Mouse (Mus musculus) embryonic fibroblast, embryonic 13.5 days (primary cell): ENCODE data around the gene Nav2. TPM values are rescaled to one million over a fixed set of nuclear protein-coding genes. Genes with fewer than 3 reads are reported as not detected.

Source experiments
- H3K27ac ChIP-seq: 2 replicates; pipeline ENCODE4 v1.5.1; 2012; ENCODE audit warnings: low read length, control low read depth, inconsistent platforms; ENCODE audit not compliant: insufficient read depth
- H3K4me1 ChIP-seq: 2 replicates; pipeline ENCODE4 v1.6.1; 2011; ENCODE audit warnings: low read length; ENCODE audit not compliant: control insufficient read depth, insufficient read depth
- H3K4me3 ChIP-seq: 2 replicates; pipeline ENCODE4 v1.5.1; 2011; ENCODE audit warnings: mild to moderate bottlenecking, control low read depth, low read length; ENCODE audit not compliant: insufficient read depth
- CTCF ChIP-seq: IDR thresholded peaks from 2 replicates; pipeline ENCODE4 v1.5.1; 2011; ENCODE audit warnings: mild to moderate bottlenecking, control low read depth, low read length, moderate library complexity, borderline replicate concordance; ENCODE audit not compliant: insufficient read depth
- POLR2A ChIP-seq: IDR thresholded peaks from 2 replicates; pipeline ENCODE4 v1.6.1; 2011; ENCODE audit warnings: low read depth, mild to moderate bottlenecking, control low read depth, low read length, moderate library complexity
- polyA plus RNA-seq: library from polyadenylated mRNA; stranded (reverse); fragments of >200 nt; gene quantifications from 2 replicates; pipeline ENCODE4 v1.2.4, GENCODE M21; 2011; ENCODE audit warnings: low read depth; ENCODE audit not compliant: missing spikeins, insufficient read length

Nav2 gene
- polyA plus RNA-seq, 1 experiment, result 18.7 TPM

DNA sequence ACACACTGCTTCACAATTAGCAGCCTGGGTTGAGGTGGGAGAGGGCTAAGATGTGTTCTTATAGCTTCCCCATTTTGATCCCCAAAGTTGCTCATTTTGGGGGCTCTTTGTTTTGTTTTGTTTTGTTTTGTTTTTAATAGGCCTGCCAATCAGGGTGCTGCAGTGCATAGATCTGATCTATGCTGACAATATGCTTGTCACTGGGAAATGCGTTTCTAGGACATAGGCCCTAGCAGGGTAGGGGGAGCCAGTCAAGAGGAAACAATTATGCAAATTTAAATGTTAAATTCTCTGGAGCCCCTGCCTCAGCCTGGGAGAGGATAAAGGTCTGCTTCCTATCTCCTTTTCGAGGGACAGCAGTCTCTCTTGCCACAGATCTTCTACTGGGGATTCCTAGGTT, 6.1 kb upstream of the Nav2 start:
- Histone ChIP-seq H3K4me1 (peaks cover 13% of the 10 kb centered on the region), H3K4me3 (no peak overlapping the region)
- no peak for TF ChIP-seq POLR2A
- TF ChIP-seq CTCF, result no peak

DNA sequence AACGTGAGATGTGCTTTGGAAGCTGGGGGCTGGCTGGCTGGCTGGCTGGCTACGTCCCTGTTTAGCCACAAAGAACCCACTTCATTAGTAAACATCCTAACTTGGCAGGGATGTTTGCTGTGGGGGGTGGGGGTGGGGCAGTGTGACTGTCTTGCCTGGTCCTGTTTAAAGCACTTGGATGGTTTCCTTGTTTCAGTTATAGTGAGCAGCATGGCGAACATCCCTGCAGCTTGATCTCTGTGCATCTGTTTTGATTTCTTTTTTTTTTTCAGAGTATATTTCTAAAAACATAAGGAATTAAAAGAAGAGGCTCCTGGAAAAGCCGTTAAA, 791 bp downstream of the Nav2 start:
- Histone ChIP-seq H3K4me1 (no peaks in the 10 kb centered on the region), H3K4me3 (no peak overlapping the region), H3K27ac (no peak overlapping the region)
- TF ChIP-seq POLR2A (no peak), CTCF (no peak)

More for the DNA sequence above, 6.1 kb upstream of the Nav2 start:
- H3K27ac ChIP-seq, result no peak overlapping the region

GRCm38 (mm10) chr7:48910282-48910681, 1.8 kb downstream of the Nav2 start:
- Histone ChIP-seq H3K4me3 (no peak overlapping the region), H3K4me1 (no peaks in the 10 kb centered on the region), H3K27ac (no peak overlapping the region)
- TF ChIP-seq POLR2A (no peak), CTCF (no peak)

GRCm38 (mm10) chr7:48911146-48911545, 2.6 kb downstream of the Nav2 start:
- no peak for TF ChIP-seq POLR2A
- Histone ChIP-seq H3K4me3 (no peak overlapping the region), H3K27ac (no peak overlapping the region), H3K4me1 (no peaks in the 10 kb centered on the region)

GRCm38 (mm10) chr7:48914630-48915506, 6.4 kb downstream of the Nav2 start:
- Histone ChIP-seq H3K4me1 (peaks cover 11% of the 10 kb centered on the region), H3K4me3 (no peak overlapping the region), H3K27ac (no peak overlapping the region)
- no peak for TF ChIP-seq POLR2A
- no peak for TF ChIP-seq CTCF

- TF ChIP-seq CTCF, result no peak
- no peak for TF ChIP-seq POLR2A
- Histone ChIP-seq H3K27ac (peak overlapping the region; percentile 44; the same call in 1 of the 2 replicates), H3K4me3 (no peak overlapping the region), H3K4me1 (peaks cover 11% of the 10 kb centered on the region)
Measured at GRCm38 (mm10) chr7:48917463-48917862, 8.9 kb downstream of the Nav2 start.

- TF ChIP-seq POLR2A (no peak), CTCF (no peak)
- no peak overlapping the region for H3K4me3 ChIP-seq
- H3K4me1 ChIP-seq, result peaks cover 11% of the 10 kb centered on the region
- H3K27ac ChIP-seq, result peak overlapping the region; percentile 29; the same call in 1 of the 2 replicates
Measured at GRCm38 (mm10) chr7:48917988-48918387, 9.5 kb downstream of the Nav2 start.

DNA sequence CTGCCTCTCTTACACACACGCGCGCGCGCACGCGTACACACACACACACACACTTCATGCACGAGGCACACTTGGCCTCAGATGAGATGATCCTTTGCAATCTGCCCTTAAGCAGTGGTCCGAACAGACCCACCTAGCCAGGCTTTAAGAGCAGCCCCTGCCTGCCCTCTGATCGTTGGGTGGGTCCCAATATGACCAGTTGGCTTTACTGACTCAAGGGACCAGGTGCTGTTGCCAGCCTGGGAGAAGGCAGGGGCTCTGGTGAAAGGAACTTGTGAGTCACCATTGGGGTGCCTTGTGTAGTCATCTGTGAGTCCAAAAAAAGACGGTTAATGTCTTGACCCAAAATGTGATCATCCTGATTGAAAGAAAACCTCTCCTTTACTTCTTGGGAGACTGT, 9.9 kb downstream of the Nav2 start:
- no peak overlapping the region for H3K4me3 ChIP-seq
- no peak overlapping the region for H3K27ac ChIP-seq
- H3K4me1 ChIP-seq, result peaks cover 11% of the 10 kb centered on the region
- TF ChIP-seq POLR2A (no peak), CTCF (no peak; the same call in 1 of the 2 replicates)

DNA sequence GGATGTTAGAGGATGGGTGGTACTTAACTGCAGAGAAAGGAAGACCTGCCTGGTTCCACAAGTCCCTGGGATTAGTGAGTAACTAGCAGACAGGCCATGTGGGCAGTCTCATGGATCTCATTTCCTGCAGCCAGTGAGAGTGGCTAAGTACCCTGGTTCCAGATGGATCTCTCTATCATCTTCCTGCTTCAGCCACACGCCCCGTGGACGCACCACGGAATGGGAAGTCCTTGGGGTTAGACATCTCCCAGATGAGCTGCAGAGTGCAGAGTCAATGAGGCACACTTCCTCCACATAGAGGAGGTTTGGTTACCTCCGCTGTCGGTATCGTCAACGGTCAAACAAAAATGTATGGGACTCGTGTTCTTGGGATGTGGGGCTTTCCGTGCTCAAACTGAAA, 15.1 kb downstream of the Nav2 start:
- Histone ChIP-seq H3K4me3 (no peak overlapping the region), H3K4me1 (peaks cover 6% of the 10 kb centered on the region; the same call in 1 of the 2 replicates), H3K27ac (no peak overlapping the region; the same call in 1 of the 2 replicates)
- TF ChIP-seq POLR2A (no peak), CTCF (no peak)

DNA sequence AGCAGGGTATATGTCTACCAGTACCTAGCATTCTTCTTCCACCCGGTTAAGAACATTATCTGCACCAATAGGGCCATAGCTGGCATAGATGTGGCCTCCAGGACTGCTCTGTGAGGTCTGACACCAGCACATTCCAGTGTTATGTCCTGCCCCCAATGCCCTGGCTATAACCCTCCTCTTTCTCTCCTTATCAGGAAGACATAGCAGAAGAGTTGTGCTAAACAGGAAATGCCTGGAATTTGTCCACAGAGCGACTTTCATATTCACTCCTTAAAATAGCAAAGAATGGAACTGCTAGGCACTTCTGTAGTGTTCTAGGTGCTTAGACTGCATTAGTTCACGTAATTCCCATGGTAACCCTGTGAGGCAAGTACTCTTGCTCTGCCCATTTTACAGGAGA, 16.7 kb downstream of the Nav2 start:
- H3K27ac ChIP-seq, result peak overlapping the region; percentile 56
- H3K4me3 ChIP-seq, result no peak overlapping the region
- peaks cover 4% of the 10 kb centered on the region; the same call in 1 of the 2 replicates for H3K4me1 ChIP-seq
- no peak for TF ChIP-seq POLR2A
- no peak for TF ChIP-seq CTCF
